Mouse (Mus musculus): Measurements from ENCODE around the gene Dhrs11. TPM values are rescaled to one million over a fixed set of nuclear protein-coding genes. Genes with fewer than 3 reads are reported as not detected.
"Not testable (repeated sequence)": the region's sequence is repeated elsewhere in the genome, so short reads cannot be mapped to it uniquely, and the experiment has no call there.

The Dhrs11 gene
- polyA plus RNA-seq (2015; fragmentation: Nextera tagmentation; extraction: Ambion mirVana), result 3.7 and 4.3 TPM in 2 replicates

DNA sequence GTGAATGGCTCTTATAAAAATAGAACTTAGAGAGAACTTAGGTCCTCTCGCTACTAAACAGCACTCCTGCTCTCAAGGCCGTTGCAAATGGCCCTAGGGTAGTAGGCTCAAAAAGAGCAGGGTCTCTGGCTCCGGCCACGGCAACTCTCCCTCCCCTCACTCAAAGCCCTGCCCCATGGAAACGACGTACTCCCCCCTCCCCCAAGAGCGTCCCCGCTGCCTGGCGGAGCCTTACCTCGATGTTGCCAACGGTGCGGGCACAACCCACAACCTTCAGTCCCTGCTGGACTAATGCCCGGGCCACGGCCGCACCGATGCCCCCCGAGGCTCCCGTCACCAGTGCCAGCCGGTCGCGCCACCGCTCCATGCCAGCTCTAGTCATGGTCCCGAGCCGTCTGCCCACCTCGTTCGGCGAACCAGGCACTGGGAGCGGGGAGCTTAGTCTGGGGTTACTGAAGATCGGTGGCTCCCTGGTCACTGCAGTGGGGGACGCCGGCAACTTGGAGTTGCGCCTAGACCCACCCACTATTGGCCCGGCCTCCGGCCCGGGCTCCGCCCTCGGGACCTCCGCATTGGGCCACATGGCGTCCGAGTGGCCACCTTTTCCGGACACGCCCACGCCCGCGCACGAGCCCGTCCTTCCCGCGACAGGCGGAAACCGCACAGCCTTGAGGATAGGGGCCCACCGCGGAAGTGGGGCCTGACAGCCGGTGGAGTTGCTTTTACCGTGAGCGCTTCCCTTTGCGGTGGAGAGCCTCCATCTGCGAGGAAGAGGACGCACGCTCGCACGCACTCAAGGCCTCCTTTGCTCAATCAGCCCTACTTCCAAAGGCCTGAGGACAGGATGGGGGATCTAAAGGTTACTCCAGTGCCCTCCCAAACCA is at the start of gene Dhrs11:
Dhrs11 (minus strand) TSS at position 479 of the 884 bp plus-strand sequence.
- peaks cover 13% of the 10 kb centered on the region for H3K4me1 ChIP-seq (replicated peaks; ENCODE audit: control insufficient read depth, insufficient read depth, low read length)
- no peak within 1 kb of the TSS for H3K27ac ChIP-seq (ENCODE audit: low read length)
- peak within 1 kb of the TSS; percentile 89 for H3K4me2 ChIP-seq (ENCODE audit: low read length)
- peak within 1 kb of the TSS; percentile 57 for H3K4me3 ChIP-seq (replicated peaks; ENCODE audit: low read length)
- peak; percentile 86 for ATAC-seq
- WGBS, result 0% methylated on average over 62 of the region's 62 CpGs
- H3K9ac ChIP-seq (replicated peaks; ENCODE audit: low read depth, low read length), result peak within 1 kb of the TSS; percentile 72
- H3K36me3 ChIP-seq (ENCODE audit: control insufficient read depth, insufficient read depth), result peaks cover 3% of the 10 kb centered on the region
- H3K27me3 ChIP-seq (replicated peaks; ENCODE audit: control insufficient read depth, insufficient read depth, low read length), result no peaks in the 10 kb centered on the region
- no peaks in the 10 kb centered on the region for H3K9me3 ChIP-seq (ENCODE audit: control insufficient read depth, low read length)

DNA sequence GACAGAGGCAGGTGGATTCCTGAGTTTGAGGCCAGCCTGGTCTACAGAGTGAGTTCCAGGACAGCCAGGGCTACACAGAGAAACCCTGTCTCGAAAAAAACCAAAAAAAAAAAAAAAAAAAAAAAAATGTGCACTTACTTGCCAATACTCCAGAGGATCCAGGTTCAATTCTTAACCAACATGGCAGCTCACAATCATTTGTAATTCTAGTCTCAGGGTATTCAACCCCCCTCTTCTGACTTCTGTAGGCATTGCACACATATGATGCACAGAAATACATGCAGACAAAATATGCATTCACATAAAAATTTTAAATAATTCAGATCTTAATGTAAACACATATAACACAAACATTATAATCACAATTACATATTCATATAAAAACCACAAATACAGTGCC is 47.2 kb upstream of the Dhrs11 start:
- ATAC-seq; H3K36me3 ChIP-seq (ENCODE audit: control insufficient read depth, insufficient read depth); H3K27me3 ChIP-seq (replicated peaks; ENCODE audit: control insufficient read depth, insufficient read depth, low read length); H3K4me2 ChIP-seq (ENCODE audit: low read length); H3K9me3 ChIP-seq (ENCODE audit: control insufficient read depth, low read length); H3K27ac ChIP-seq (ENCODE audit: low read length); H3K4me3 ChIP-seq (replicated peaks; ENCODE audit: low read length); H3K9ac ChIP-seq (replicated peaks; ENCODE audit: low read depth, low read length): not testable (repeated sequence)
- H3K4me1 ChIP-seq (replicated peaks; ENCODE audit: control insufficient read depth, insufficient read depth, low read length), result peaks cover 14% of the 10 kb centered on the region
- WGBS, result no CpG with 5 or more reads among the region's 1 CpGs

DNA sequence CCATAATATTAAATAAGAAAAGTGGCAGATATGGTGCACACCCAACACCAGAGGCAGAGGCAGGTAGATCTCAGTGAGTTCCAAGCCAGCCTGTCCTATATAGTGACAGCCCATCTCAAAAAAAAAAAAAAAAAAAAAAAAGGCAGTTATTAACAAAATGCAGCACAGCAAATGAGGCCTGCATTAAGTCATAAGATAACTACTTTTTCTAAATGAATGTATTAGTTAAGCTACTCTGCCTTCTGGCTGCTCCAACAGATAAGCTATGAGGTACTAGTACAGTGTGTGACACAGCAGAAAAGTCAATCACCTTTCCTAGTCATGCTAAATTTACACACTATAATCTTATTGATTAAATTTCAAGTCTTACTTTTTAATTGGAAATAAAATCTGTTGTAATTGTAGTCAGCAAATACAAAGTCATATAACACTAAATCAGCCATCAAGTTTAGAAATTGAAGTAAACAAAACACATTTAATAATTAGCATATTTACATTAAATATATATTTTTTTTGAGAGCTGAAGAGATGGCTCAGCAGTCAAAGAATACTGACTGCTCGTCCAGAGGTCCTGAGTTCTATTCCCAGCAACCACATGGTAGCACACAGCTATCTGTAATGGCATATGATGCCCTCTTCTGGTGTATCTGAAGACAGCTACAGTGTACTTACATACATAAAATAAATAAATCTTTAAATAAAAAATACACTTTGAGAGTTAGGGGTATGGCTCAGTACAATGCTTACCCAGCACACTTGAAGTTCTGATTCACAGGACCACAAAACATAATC is 44.4 kb upstream of the Dhrs11 start:
- H3K9ac ChIP-seq (replicated peaks; ENCODE audit: low read depth, low read length), result no peak overlapping the region
- H3K36me3 ChIP-seq (ENCODE audit: control insufficient read depth, insufficient read depth), result no peaks in the 10 kb centered on the region
- no peak overlapping the region for H3K4me2 ChIP-seq (ENCODE audit: low read length)
- no peaks in the 10 kb centered on the region for H3K9me3 ChIP-seq (ENCODE audit: control insufficient read depth, low read length)
- H3K27ac ChIP-seq (ENCODE audit: low read length), result no peak overlapping the region
- WGBS, result 61% methylated on average over 1 of the region's 1 CpGs
- H3K4me1 ChIP-seq (replicated peaks; ENCODE audit: control insufficient read depth, insufficient read depth, low read length), result peaks cover 11% of the 10 kb centered on the region
- H3K27me3 ChIP-seq (replicated peaks; ENCODE audit: control insufficient read depth, insufficient read depth, low read length), result no peaks in the 10 kb centered on the region
- no peak for ATAC-seq
- H3K4me3 ChIP-seq (replicated peaks; ENCODE audit: low read length), result no peak overlapping the region

DNA sequence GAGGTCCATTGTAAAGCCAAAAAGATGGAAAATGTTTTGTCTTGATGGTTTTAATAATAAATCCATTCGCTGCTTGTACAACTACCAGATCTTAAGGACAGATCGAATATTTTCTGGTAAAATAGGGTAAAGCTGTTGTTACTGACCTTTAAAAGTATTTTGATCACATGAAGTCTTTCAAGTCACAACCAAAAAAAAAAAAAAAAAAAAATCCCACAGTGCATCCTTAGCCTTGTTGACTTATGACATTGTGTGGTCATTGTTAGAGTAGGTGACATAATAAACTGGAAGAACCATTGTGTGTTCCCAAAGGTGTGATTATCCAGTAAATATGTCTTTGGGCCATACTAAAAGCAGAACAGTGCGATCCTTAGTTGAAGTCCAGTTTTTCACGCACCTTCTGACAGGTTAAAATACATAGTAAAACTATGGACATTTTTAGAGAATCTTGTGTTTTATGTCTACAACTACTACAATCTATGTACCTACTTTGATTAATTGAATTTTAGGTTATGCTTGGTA is 42.8 kb upstream of the Dhrs11 start:
- Histone ChIP-seq H3K36me3 (ENCODE audit: control insufficient read depth, insufficient read depth) (no peaks in the 10 kb centered on the region), H3K27me3 (replicated peaks; ENCODE audit: control insufficient read depth, insufficient read depth, low read length) (no peaks in the 10 kb centered on the region), H3K9me3 (ENCODE audit: control insufficient read depth, low read length) (no peaks in the 10 kb centered on the region), H3K4me2 (ENCODE audit: low read length) (peak overlapping the region; percentile 69), H3K4me1 (replicated peaks; ENCODE audit: control insufficient read depth, insufficient read depth, low read length) (peaks cover 16% of the 10 kb centered on the region), H3K9ac (replicated peaks; ENCODE audit: low read depth, low read length) (peak overlapping the region; percentile 96), H3K4me3 (replicated peaks; ENCODE audit: low read length) (peak overlapping the region; percentile 81), H3K27ac (ENCODE audit: low read length) (peak overlapping the region; percentile 99; the same call in 1 of the 2 replicates)
- 84% methylated on average over 4 of the region's 4 CpGs for WGBS
- ATAC-seq, result no peak

DNA sequence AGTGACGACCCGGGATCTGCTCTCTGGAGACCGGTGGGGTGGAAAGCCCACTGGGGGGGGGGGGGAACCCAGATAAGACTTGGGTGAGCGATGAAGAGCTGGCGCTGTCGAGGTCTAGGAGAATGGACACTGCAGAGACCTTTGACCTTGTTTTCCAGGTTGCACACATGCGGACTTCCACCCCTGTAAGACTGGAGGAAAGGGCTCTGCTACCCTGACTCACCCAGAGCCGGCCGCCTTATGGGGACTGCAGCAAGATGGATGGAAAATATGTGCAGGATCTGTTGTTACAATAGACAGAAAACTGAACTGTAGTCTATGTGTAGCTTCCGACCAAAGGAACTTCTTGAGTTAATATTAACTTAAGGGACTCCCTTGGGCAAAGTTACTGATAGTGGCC is 42.3 kb upstream of the Dhrs11 start:
- no peaks in the 10 kb centered on the region for H3K27me3 ChIP-seq (replicated peaks; ENCODE audit: control insufficient read depth, insufficient read depth, low read length)
- ATAC-seq, result peak; percentile 27
- no peaks in the 10 kb centered on the region for H3K36me3 ChIP-seq (ENCODE audit: control insufficient read depth, insufficient read depth)
- peak overlapping the region; percentile 69 for H3K4me2 ChIP-seq (ENCODE audit: low read length)
- H3K27ac ChIP-seq (ENCODE audit: low read length), result peak overlapping the region; percentile 99
- H3K9ac ChIP-seq (replicated peaks; ENCODE audit: low read depth, low read length), result peak overlapping the region; percentile 96
- peaks cover 19% of the 10 kb centered on the region for H3K4me1 ChIP-seq (replicated peaks; ENCODE audit: control insufficient read depth, insufficient read depth, low read length)
- peak overlapping the region; percentile 81 for H3K4me3 ChIP-seq (replicated peaks; ENCODE audit: low read length)
- no peaks in the 10 kb centered on the region for H3K9me3 ChIP-seq (ENCODE audit: control insufficient read depth, low read length)
- WGBS, result under 1% methylated on average over 10 of the region's 10 CpGs

DNA sequence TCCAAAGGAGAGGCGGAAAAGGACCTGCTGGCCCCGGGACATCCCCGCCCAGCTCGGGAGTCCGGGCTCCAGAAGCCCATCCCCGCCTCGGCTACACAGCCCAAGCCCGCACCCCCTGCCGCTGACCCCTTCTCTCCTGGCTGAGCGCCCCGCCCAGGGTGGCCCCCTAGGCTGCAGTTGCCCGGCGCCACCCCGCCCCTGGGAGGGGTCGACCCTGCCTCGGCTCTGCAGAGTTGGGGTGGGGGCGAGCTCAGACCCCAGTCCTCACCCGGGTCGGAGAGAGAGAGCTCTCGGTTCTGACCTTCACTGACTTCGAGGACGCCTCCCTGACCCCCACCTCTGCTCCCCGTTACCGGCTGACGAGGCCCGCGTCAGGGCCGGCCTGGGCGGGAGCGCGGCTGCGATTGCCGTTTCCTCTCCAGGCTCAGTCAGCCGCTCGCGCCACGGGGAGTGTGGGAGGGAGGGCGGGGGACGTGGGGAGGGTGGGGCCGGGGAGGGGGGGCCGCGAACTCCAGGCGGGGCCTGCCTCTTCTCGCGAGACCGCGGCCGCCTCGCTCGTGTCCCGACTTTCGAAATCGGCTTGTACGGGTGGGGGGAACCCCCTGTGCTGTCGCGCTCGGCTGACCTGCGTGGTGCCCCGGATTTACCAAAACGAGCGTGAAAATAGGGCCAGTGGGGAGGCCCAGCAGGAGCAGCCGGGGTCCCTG is 41.7 kb upstream of the Dhrs11 start, which contains the start of gene Ggnbp2:
Ggnbp2 (minus strand) TSS at position 481 of the 707 bp plus-strand sequence.
- peak within 1 kb of the TSS; percentile 99 for H3K27ac ChIP-seq (ENCODE audit: low read length)
- peak within 1 kb of the TSS; percentile 92 for H3K4me2 ChIP-seq (ENCODE audit: low read length)
- H3K9ac ChIP-seq (replicated peaks; ENCODE audit: low read depth, low read length), result peak within 1 kb of the TSS; percentile 96
- peak within 1 kb of the TSS; percentile 81 for H3K4me3 ChIP-seq (replicated peaks; ENCODE audit: low read length)
- no peaks in the 10 kb centered on the region for H3K36me3 ChIP-seq (ENCODE audit: control insufficient read depth, insufficient read depth)
- no peaks in the 10 kb centered on the region for H3K9me3 ChIP-seq (ENCODE audit: control insufficient read depth, low read length)
- ATAC-seq, result peak; percentile 84
- WGBS, result under 1% methylated on average over 42 of the region's 62 CpGs
- H3K27me3 ChIP-seq (replicated peaks; ENCODE audit: control insufficient read depth, insufficient read depth, low read length), result no peaks in the 10 kb centered on the region
- H3K4me1 ChIP-seq (replicated peaks; ENCODE audit: control insufficient read depth, insufficient read depth, low read length), result peaks cover 19% of the 10 kb centered on the region

DNA sequence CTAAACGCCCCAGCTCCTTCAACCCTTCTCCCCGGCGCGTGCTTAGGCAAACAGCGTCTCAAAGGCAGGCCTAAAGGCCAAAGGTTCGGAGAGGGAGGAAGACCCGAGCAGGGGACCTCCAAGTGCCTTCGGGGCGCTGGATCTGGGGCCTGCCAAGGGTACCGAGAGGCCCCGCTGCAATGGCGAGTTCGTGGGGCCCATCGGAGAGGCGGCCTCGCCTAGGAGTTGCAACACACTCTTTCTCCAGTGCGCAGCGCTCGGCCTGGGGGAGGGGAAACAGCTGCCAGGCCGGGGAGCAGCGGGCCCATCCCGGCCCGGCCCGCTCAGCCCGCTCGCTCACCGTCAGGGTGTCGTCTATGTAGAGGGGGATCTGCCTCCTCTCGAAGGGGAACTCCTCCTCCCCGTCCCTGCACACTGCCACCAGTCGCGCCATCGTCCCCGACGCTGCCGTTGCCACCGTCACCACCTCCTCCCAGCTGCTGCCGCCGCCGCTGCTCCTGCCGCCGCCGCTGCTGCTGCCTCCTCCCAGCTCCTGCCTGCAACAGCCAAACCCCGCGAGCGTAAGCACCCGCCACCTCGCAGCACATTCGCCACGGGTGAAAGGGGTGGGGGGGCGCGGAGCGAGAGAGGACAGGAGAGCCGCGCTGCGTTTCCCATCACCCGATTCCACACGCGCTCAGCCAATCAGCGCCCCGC is 40.9 kb upstream of the Dhrs11 start:
- H3K36me3 ChIP-seq (ENCODE audit: control insufficient read depth, insufficient read depth), result no peaks in the 10 kb centered on the region
- H3K4me3 ChIP-seq (replicated peaks; ENCODE audit: low read length), result peak overlapping the region; percentile 81
- H3K4me1 ChIP-seq (replicated peaks; ENCODE audit: control insufficient read depth, insufficient read depth, low read length), result peaks cover 19% of the 10 kb centered on the region
- H3K9me3 ChIP-seq (ENCODE audit: control insufficient read depth, low read length), result no peaks in the 10 kb centered on the region
- peak overlapping the region; percentile 88 for H3K9ac ChIP-seq (replicated peaks; ENCODE audit: low read depth, low read length)
- no peaks in the 10 kb centered on the region for H3K27me3 ChIP-seq (replicated peaks; ENCODE audit: control insufficient read depth, insufficient read depth, low read length)
- H3K4me2 ChIP-seq (ENCODE audit: low read length), result peak overlapping the region; percentile 92
- peak overlapping the region; percentile 94 for H3K27ac ChIP-seq (ENCODE audit: low read length)
- peak; percentile 89 for ATAC-seq
- WGBS, result under 1% methylated on average over 60 of the region's 61 CpGs

DNA sequence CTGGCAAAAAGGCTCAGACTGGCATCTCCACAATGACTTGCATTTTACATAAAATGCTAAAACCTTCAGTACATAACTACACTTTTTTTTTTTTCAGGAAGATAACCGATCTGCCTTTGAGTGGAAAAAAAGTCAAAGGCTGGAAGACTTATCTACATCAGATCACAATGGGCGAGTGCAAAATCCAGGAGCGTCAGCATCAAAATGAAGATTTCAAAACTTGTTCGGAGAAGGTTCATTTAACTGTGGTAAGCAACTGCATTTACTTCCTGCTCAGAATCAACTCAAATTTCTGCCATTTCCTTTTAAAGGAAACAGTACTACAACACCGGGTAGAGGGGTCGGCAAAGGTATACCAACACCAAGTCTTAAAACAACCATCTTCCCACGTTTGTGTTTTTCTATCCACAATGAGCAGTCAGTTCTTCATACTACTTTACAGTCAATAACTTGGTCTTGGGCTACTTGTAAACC is 40.0 kb upstream of the Dhrs11 start:
- Histone ChIP-seq H3K9me3 (ENCODE audit: control insufficient read depth, low read length) (no peaks in the 10 kb centered on the region), H3K27ac (ENCODE audit: low read length) (peak overlapping the region; percentile 94), H3K4me1 (replicated peaks; ENCODE audit: control insufficient read depth, insufficient read depth, low read length) (peaks cover 19% of the 10 kb centered on the region), H3K9ac (replicated peaks; ENCODE audit: low read depth, low read length) (peak overlapping the region; percentile 88), H3K4me3 (replicated peaks; ENCODE audit: low read length) (peak overlapping the region; percentile 81), H3K4me2 (ENCODE audit: low read length) (peak overlapping the region; percentile 92), H3K36me3 (ENCODE audit: control insufficient read depth, insufficient read depth) (no peaks in the 10 kb centered on the region), H3K27me3 (replicated peaks; ENCODE audit: control insufficient read depth, insufficient read depth, low read length) (no peaks in the 10 kb centered on the region)
- 19% methylated on average over 7 of the region's 7 CpGs for WGBS
- no peak for ATAC-seq

All from forebrain, embryonic 16.5 days (tissue).